Mouse (Mus musculus): Measurements from ENCODE around the gene Rad17.

Rad17 gene

DNA sequence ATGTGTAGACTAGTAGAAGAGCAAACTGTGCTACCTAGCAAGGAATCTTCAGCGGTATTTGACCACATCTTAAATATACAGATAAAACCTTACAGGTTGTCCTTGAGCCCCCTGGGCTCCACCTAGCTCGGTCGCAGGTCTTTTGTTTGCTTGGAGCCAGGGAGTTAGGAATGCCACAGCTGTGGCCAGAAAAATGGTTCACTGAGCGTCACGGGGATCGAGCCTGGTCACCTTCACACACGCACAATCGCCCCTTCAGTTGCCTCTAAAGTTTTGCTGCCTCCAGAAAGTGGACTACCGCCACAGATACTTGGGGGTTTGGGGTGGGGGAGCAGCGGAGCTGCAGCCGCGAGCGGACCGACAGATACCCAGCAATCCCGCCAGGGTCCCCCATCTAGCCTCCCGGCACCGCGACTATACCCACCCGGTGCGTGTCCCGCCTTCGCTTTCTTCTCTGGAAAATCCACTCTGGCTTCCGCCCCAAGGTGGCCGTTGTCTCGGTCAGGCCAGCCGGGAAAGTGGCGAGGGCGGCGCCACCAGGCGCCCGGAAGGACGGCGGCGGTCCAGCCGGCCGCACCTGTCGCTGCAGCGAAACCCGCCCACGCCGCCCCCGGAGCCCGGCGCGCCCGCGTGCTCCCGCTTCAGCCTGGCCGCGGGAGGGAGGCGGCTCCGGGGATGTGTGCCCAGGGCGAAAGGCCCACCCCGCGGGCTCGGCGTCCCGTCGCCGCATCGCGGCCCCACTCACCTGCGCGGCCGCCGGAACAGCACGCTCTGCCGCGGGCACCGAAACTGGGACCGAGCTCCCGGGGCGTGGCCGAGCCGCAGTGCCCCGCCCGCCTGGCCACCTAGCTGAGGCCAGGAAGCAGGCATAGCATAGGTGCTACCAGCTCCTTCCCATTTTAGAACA lies 34.4 kb downstream of the Rad17 start, which contains the start of gene Marveld2:
Marveld2 (minus strand) TSS at position 791 of the 907 bp plus-strand sequence.
- in situ Hi-C loops (cut with MboI, MseI), result loop anchor here (10.0 kb wide), 1 partner anchor 1988 kb away; no protein-coding TSS in a partner anchor

DNA sequence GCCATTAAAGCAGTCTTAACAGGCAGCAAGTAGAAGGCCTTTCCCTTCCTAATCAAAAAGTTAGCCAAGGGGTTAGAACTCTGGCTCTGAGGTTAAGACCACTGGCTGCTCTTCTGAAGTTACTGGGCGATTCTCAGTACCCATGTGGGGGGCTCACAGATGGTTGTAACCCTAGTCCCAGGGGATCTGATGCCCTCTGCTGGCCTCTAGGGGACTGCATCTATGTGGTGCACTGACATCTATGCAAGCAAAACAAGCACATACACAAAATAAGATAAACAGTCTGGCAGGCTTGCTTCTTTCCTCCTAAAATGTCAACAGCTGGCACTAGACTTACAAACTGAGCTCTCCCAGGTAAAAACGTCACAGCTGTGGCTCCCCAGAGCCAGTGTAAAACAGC lies 37.9 kb downstream of the Rad17 start:
- in situ Hi-C loops (cut with MboI, MseI), result loop anchor here (10.0 kb wide), 1 partner anchor 1992 kb away; no protein-coding TSS in a partner anchor

- in situ Hi-C loops (cut with MboI, MseI), result loop anchor here (10.0 kb wide), 1 partner anchor 1993 kb away; no protein-coding TSS in a partner anchor
Observed at GRCm38 (mm10) chr13:100612251-100612650, 38.6 kb downstream of the Rad17 start.

DNA sequence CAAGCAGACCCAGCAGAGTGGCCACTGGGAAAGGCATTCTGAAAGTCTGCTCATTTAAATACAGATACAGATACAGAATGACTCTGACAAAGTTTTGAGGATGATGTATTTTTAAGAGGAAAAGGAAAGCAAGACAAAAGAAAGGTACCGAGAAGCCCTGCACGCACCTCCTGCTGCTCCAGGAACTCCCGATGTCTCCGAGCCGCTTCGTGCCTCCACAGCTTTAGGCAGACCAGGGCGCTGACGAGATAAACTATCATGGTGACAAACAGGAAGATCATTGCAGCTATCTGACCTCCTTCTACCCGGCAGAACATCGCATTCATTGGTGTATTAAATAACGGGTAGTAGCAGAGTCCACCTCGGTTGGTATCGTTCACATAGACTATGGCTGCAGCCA lies 39.6 kb downstream of the Rad17 start:
- in situ Hi-C loops (cut with MboI, MseI), result loop anchor here (10.0 kb wide), 1 partner anchor 1994 kb away; no protein-coding TSS in a partner anchor

DNA sequence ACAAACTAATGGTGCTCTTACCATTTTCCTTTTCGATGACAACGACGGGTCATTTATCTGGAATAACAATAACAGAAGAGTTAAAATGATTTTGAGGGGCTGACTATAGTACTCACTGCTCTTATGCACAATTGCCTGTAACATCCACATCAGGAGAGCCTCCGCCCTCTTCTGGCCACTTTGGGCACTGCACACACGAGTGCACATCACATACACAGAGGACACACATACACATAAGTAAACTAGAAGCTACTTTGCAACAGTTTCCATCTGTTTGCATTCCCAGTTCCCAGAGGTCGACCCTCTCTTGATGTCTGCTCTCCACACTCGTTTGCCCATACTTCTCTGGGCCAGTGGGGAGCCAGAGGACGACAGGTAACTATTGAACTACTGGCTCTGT lies 43.1 kb downstream of the Rad17 start:
- in situ Hi-C loops (cut with MboI, MseI), result no loop called here

DNA sequence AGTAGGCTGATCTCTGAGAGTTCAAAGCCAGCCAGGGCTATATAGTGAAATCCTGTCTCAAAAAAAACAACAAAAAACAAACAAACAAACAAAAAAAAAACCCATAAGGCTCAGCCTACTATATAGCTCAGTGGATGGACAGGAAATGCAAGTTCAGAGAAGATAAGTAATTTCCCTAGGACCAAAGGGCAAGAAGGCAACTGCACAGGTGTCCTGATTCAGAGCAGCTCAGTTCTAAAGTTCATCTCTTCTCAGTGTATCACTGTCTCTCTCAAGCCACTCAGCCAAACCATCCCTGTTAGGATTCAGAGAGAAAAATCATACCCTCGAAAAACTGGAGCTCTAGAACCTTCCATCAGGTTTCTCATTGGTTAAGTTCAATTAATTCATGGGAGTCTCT lies 45.0 kb downstream of the Rad17 start:
- in situ Hi-C loops (cut with MboI, MseI), result no loop called here

DNA sequence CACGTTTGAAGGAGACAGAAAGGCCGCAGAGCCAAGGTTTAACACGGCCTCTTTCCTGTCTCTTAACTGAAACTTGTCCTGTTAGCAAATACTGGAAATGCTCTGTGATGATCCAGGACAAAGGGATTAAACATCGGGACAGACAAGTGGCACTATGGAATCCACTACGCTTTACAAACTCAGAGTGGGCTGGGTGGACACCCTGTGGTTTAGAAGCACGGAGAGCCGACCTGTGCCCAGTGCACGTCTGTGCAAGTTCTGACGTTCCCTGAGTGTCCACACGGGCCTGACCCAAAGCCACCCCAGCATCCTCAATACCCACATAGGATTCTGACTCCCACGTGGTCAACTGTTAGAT lies 47.1 kb downstream of the Rad17 start:
- in situ Hi-C loops (cut with MboI, MseI), result no loop called here

DNA sequence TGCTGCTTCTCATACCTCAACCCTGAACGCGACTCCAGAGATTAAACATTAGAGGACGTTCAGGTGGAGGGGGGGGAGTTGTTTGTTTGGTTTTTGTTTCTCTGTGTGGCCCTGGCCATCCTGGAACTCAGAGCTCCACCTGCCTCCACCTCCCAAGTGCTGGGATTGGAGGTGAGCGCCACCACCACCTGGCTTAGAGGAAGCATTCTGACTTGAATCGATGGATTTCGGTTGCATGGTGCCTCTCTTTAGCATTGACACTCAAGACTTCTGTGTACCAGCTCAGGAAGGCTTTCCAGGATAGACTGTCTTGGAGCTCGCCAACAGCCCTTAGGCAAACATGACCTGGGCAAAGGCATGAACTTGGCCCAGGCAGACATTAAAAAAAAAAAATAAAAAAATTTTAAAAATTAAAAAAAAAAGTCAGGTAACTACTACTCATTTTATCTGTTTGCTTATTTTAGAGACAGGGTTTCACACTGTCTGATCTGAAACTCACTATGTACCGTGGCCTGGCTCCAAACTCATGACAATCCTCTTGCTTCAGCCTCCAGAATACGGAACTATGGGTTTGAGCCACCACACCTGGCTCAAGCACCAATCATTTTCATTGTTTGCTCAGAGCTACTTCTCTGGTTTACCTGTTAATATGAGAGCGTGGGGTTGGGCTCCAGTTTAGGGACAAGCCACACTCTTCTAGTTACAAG lies 47.7 kb downstream of the Rad17 start:
- in situ Hi-C loops (cut with MboI, MseI), result no loop called here

DNA sequence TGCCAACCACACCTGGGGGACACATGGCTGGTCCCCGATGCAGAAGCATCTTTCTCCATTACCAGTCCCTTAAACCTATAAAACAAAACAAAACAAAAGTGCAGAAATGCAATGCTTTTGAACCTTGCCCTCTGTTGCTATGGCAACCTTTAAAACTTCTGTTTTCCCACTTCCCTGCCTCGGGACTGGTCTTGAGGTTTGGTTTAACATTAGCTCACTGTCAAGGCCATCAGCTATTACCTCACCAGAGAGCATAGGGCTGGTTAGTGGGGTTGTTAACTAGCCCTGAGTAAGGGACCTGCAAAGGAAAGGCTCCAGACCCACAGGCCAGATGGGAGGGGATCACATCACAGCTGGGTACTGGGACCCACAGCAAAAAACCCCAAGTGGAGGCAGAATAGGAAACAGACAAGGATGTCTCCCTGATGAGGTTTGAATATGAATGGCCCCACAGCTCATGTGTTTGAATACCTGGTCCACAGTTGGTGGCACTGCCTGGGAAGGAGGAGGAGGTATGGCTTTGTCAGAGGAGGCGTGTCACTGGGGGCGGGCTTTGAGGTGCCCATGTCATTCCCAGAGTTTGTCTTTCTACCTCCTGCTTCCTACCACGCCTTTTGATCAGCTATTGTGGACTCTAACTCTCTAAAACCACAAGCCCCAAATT lies 48.5 kb downstream of the Rad17 start:
- in situ Hi-C loops (cut with MboI, MseI), result no loop called here

DNA sequence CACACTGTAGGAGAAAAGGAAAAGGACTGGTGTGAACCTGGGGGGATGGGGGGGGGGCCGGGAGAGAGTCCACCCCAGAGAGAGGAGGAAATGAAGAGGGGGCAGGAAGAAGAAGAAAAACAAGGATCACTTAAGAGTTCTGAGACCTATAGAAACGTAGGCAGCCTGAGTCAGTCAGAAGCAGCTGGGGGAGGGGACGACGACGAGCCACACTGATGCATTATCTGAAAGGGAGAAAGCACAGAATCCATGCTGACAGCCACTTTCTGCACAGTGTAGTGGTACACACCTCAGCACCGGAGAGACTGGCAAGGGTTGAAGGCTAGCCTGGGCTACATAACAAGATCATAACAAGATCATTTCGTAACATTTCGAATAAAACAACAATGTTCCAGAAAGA lies 49.8 kb downstream of the Rad17 start:
- in situ Hi-C loops (cut with MboI, MseI), result no loop called here

GRCm38 (mm10) chr13:100600317-100600716 lies 50.5 kb downstream of the Rad17 start:
- in situ Hi-C loops (cut with MboI, MseI), result no loop called here

DNA sequence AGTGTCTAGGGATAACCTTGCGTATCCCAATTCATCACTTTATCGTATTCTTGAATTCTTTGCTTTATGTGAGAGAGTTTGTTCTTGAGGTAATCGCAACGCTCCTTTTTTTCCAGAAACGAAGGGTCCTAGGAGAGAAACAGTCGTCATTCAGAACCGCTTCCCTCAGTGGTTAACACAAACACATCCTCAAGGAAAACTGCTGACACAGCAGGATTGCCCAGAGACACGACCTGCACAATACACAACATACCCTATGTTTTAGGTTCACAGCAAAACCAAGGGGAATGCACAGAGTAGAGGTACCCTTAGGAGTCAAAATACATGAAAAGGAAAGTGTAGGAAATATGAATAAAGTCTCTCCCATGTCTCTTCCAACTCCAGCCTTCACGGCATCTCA lies 53.6 kb downstream of the Rad17 start:
- in situ Hi-C loops (cut with MboI, MseI), result no loop called here

GRCm38 (mm10) chr13:100595552-100595885 lies 55.3 kb downstream of the Rad17 start:
- in situ Hi-C loops (cut with MboI, MseI), result no loop called here

DNA sequence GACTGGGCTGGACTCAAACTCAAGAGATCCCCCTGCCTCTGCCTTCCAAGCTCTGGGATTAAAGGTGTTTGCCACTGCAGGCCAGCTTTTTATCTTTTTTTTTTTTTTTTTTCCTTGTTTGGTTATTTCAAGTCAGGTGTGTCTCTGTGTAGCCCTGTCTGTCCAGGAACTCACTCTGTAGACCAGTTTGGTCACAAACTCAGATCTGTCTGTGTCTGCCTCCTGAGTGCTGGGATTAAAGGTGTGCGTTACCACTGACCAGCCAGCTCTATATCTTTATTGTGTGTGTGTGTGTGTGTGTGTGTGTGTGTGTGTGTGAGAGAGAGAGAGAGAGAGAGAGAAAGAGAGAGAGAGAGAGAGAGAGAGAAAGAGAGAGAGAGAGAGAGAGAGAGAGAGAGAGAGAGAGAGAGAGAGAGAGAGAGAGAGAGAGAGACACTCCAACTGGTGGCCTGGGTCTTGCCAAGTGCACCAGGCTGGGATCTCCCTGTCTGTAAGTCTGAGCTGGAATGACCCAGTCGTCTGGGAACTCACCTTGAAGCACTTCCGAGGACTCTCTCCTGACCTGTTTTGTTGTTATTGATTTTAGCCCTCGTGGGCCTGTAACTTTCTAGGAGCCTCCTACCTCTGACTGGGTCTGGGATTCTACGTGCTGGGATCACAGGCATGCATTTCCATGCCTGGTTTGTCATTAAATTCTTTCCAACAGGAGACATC lies 55.9 kb downstream of the Rad17 start:
- in situ Hi-C loops (cut with MboI, MseI), result no loop called here

GRCm38 (mm10) chr13:100594041-100594792 lies 56.6 kb downstream of the Rad17 start:
- in situ Hi-C loops (cut with MboI, MseI), result no loop called here

DNA sequence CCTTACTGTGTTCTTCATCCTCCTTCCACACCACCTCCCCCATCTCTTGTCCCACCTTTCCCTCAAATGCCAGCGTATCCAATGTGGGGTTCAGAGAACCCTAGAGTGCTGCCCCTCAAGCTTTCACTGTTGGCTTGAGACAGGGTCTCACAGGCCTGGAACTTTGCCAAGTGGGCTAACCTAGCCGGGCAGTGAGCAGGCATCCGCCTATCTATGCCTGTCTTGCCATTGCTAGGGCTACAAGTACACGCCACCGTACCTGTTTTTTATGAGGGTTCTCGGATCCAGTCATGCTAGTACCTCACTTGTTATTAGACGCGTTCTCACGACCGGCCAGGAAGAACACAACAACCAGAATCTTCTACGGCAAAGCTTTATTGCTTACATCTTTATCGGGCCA lies 62.2 kb downstream of the Rad17 start:
- in situ Hi-C loops (cut with MboI, MseI), result loop anchor here (5.0 kb wide), 1 partner anchor 96 kb away; the partner anchor contains the start of gene Gtf2h2

- in situ Hi-C loops (cut with MboI, MseI), result no loop called here
Observed at GRCm38 (mm10) chr13:100582144-100582543, 68.7 kb downstream of the Rad17 start.

DNA sequence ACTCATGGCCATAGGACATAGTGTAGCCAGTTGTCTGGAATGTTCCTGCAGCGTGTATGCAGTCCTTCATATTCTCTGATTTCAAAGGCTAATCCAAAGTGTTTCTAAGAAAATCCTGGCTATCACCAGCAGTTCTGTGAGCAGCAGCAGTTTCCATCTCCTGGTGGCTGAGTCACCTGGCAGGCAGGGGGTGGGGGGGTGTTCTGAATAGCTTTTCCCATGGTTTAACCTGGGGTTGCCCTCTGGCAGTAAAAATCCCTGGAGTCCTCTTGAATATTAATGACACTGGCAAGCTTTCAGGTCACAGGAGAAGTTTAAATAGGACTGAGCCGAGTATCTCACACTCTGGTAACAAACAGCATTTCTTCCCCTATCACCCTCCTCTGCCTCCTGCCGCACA lies 69.2 kb downstream of the Rad17 start:
- in situ Hi-C loops (cut with MboI, MseI), result no loop called here

- in situ Hi-C loops (cut with MboI, MseI), result no loop called here
Observed at GRCm38 (mm10) chr13:100579951-100580350, 70.9 kb downstream of the Rad17 start.

- in situ Hi-C loops (cut with MboI, MseI), result no loop called here
Observed at GRCm38 (mm10) chr13:100579220-100579619, 71.6 kb downstream of the Rad17 start.

- in situ Hi-C loops (cut with MboI, MseI), result no loop called here
Observed at GRCm38 (mm10) chr13:100575950-100576349, 74.9 kb downstream of the Rad17 start.

All from T-helper 1 cell (primary cell).